Mouse (Mus musculus): ENCODE measurements around the gene Slc4a1. TPM values are rescaled to one million over a fixed set of nuclear protein-coding genes. Genes with fewer than 3 reads are reported as not detected.

The Slc4a1 gene
- total RNA-seq, 2 experiments from 2014 or later: 22.7 to 23.0 TPM

GRCm38 (mm10) chr11:102333061-102333460 lies 32.9 kb downstream of the Slc4a1 start:
- intact Hi-C loops (cut with DNase I): no loop called here
- no peak for DNase-seq

GRCm38 (mm10) chr11:102331806-102332205 lies 34.2 kb downstream of the Slc4a1 start:
- intact Hi-C loops (cut with DNase I): no loop called here
- no peak for DNase-seq

- DNase-seq: no peak
- intact Hi-C loops (cut with DNase I): no loop called here
Measured at GRCm38 (mm10) chr11:102330039-102330438, 36.0 kb downstream of the Slc4a1 start.

- DNase-seq: no peak
- intact Hi-C loops (cut with DNase I): no loop called here
Measured at GRCm38 (mm10) chr11:102329518-102329917, 36.5 kb downstream of the Slc4a1 start.

- intact Hi-C loops (cut with DNase I): no loop called here
- no peak for DNase-seq
Measured at GRCm38 (mm10) chr11:102327839-102328238, 38.2 kb downstream of the Slc4a1 start.

GRCm38 (mm10) chr11:102327250-102327649 lies 38.8 kb downstream of the Slc4a1 start:
- DNase-seq: no peak
- intact Hi-C loops (cut with DNase I): no loop called here

GRCm38 (mm10) chr11:102323516-102323915 lies 42.5 kb downstream of the Slc4a1 start:
- intact Hi-C loops (cut with DNase I): no loop called here

GRCm38 (mm10) chr11:102321931-102322330 lies 44.1 kb downstream of the Slc4a1 start:
- DNase-seq: no peak

More at GRCm38 (mm10) chr11:102323516-102323915, 42.5 kb downstream of the Slc4a1 start:
- no peak for DNase-seq

GRCm38 (mm10) chr11:102320686-102321005 lies 45.4 kb downstream of the Slc4a1 start:
- intact Hi-C loops (cut with DNase I): loop anchor here (1.0 to 2.0 kb wide), 2 partner anchors 14 to 87 kb away; partner anchors contain the start of gene Slc25a39
- DNase-seq: peak; percentile 80 to 87

More at GRCm38 (mm10) chr11:102321931-102322330, 44.1 kb downstream of the Slc4a1 start:
- intact Hi-C loops (cut with DNase I): loop anchor here (2.0 kb wide), 1 partner anchor 13 kb away; no protein-coding TSS in a partner anchor

- peak; percentile 84 to 85 for DNase-seq
- intact Hi-C loops (cut with DNase I): loop anchor here (1.0 to 10.0 kb wide), 3 partner anchors 15 to 235 kb away; partner anchors contain the start of genes Gpatch8 and Slc25a39
Measured at GRCm38 (mm10) chr11:102319941-102320685, 45.9 kb downstream of the Slc4a1 start.

- DNase-seq: peak; percentile 85 to 87
- intact Hi-C loops (cut with DNase I): loop anchor here (10.0 kb wide), 1 partner anchor 235 kb away; the partner anchor contains the start of gene Gpatch8
Measured at GRCm38 (mm10) chr11:102319410-102319792, 46.6 kb downstream of the Slc4a1 start, which contains the start of gene Ubtf. Gene Ubtf, minus strand, starts transcription at chr11:102319742.

- DNase-seq: peak; percentile 67 to 72
- intact Hi-C loops (cut with DNase I): loop anchor here (10.0 kb wide), 1 partner anchor 236 kb away; the partner anchor contains the start of gene Gpatch8
Measured at GRCm38 (mm10) chr11:102318576-102319409, 47.2 kb downstream of the Slc4a1 start.

- intact Hi-C loops (cut with DNase I): loop anchor here (10.0 kb wide), 1 partner anchor 237 kb away; the partner anchor contains the start of gene Gpatch8
- DNase-seq: peak; percentile 79 to 88
Measured at GRCm38 (mm10) chr11:102317901-102318575, 48.0 kb downstream of the Slc4a1 start.

GRCm38 (mm10) chr11:102317298-102317900 lies 48.6 kb downstream of the Slc4a1 start:
- peak; percentile 77 to 84 for DNase-seq
- intact Hi-C loops (cut with DNase I): loop anchor here (10.0 kb wide), 1 partner anchor 237 kb away; the partner anchor contains the start of gene Gpatch8

- intact Hi-C loops (cut with DNase I): loop anchor here (10.0 kb wide), 1 partner anchor 238 kb away; the partner anchor contains the start of gene Gpatch8
- DNase-seq: peak; percentile 94 to 95
Measured at GRCm38 (mm10) chr11:102316572-102317297, 49.3 kb downstream of the Slc4a1 start.

- intact Hi-C loops (cut with DNase I): loop anchor here (10.0 kb wide), 1 partner anchor 239 kb away; the partner anchor contains the start of gene Gpatch8
- peak; percentile 30 to 38 for DNase-seq
Measured at GRCm38 (mm10) chr11:102315690-102316571, 50.1 kb downstream of the Slc4a1 start.

- no peak for DNase-seq
- intact Hi-C loops (cut with DNase I): loop anchor here (10.0 kb wide), 1 partner anchor 240 kb away; the partner anchor contains the start of gene Gpatch8
Measured at GRCm38 (mm10) chr11:102314321-102314720, 51.7 kb downstream of the Slc4a1 start.

GRCm38 (mm10) chr11:102312586-102312985 lies 53.4 kb downstream of the Slc4a1 start:
- DNase-seq: no peak
- intact Hi-C loops (cut with DNase I): loop anchor here (10.0 kb wide), 1 partner anchor 242 kb away; the partner anchor contains the start of gene Gpatch8
